Mouse (Mus musculus) cerebellum, adult 2 months (tissue): Measurements from ENCODE around the gene Trp73.

Source experiments
- CTCF ChIP-seq: fragments of 200-500 bp; IDR thresholded peaks from 2 replicates; pipeline ENCODE4 v1.5.1; 2011; ENCODE audit warnings: low read depth, mild to moderate bottlenecking, control low read depth, low read length, moderate library complexity, borderline replicate concordance; ENCODE audit not compliant: insufficient read depth
- POLR2A ChIP-seq: fragments of 200-500 bp; IDR thresholded peaks from 2 replicates; pipeline ENCODE4 v1.6.1; 2011; ENCODE audit warnings: low read length, control low read depth, borderline replicate concordance; ENCODE audit not compliant: insufficient read depth

- TF ChIP-seq POLR2A, result no peak
- TF ChIP-seq CTCF, result no peak
Measured at GRCm38 (mm10) chr4:154159961-154160537, 20.0 kb upstream of the Trp73 start.
